Mouse (Mus musculus): ENCODE measurements around the gene Rnf183. TPM values are rescaled to one million over a fixed set of nuclear protein-coding genes. Genes with fewer than 3 reads are reported as not detected.
"Not testable (repeated sequence)": the region's sequence is repeated elsewhere in the genome, so short reads cannot be mapped to it uniquely, and the experiment has no call there.

Rnf183 gene
- total and polyA plus RNA-seq, 3 experiments: 0.15 to 0.25 TPM; not detected in 1

DNA sequence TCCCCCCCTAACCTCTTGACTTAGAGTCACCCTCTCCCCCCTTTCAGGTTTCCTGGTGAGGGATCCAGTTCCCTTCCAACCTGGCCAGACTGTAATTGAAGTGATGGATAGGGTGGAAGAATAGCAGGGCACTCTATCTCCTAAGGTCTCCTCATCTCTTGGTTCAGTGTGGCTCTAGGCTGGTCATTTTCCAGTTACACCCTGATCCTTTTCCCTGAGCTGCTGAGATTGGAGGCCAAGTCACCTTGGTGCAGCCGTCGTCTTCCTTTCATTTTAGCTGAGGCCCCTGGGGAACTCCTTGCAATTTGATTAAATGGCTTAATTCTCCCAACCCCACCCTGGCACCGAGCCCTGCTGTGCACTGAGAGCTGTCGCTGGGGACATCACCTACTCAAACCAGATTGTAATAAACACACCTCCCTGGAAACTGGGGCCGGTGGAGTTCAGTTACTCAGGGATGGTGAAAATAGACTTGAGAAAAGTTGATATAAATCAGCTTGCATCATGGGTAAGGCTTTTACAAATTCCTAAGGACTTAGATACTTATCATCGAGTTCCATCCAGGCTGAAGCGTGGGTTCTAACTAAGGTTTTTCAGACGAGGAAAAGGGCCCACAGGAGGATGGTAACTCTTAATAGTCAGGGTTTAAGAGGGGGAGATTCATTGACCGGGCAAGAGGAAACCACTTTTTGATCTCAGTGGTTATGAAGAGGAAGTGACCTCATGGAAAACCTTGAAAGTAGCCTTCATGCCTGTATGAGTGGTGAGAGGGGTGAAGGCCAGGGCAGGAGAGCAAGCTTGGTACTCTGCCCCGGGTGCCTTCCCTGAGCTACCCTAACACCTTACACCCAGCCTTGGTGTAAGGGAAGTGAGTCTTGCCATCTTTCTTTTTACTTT, 45.9 kb upstream of the Rnf183 start:
- no peaks in the 10 kb centered on the region for H3K27me3 ChIP-seq (ENCODE audit: control insufficient read depth in 1 of 2, insufficient read depth in 2 of 2, low read length in 2 of 2)
- H3K4me1 ChIP-seq (ENCODE audit: control insufficient read depth in 1 of 2, insufficient read depth in 2 of 2, low read length in 2 of 2): peaks cover 1 to 12% of the 10 kb centered on the region in 2 experiments; a peak in 3 of 4 replicates
- no peaks in the 10 kb centered on the region for H3K79me2 ChIP-seq (ENCODE audit: control insufficient read depth, insufficient read depth, low read length, poor library complexity)
- peak; percentile 21 for DNase-seq (ENCODE audit: low read depth, low spot score)
- no peak overlapping the region for H3K9ac ChIP-seq (ENCODE audit: control insufficient read depth, low read depth, low read length, poor library complexity, severe bottlenecking)
- no peak overlapping the region for H3K27ac ChIP-seq (ENCODE audit: control insufficient read depth, low read depth, low read length)
- no peak for TF ChIP-seq MYB (IDR thresholded peaks at IDR 0.05; ENCODE audit: low read depth, low read length)
- no peak for TF ChIP-seq GABPA (IDR thresholded peaks at IDR 0.05; ENCODE audit: low read depth, low read length)
- no peak for TF ChIP-seq NELFE (IDR thresholded peaks at IDR 0.05; ENCODE audit: low read depth, low read length)
- TF ChIP-seq ZMIZ1 (IDR thresholded peaks at IDR 0.05; ENCODE audit: low read depth, low read length): no peak
- no peak for TF ChIP-seq MEF2A (IDR thresholded peaks at IDR 0.05; ENCODE audit: extremely low read depth, insufficient replicate concordance, low read depth, low read length, poor library complexity, severe bottlenecking)
- H3K36me3 ChIP-seq (ENCODE audit: control insufficient read depth in 1 of 2, insufficient read depth in 2 of 2, low read length in 2 of 2): peaks cover 0 to 8% of the 10 kb centered on the region in 2 experiments; a peak in 2 of 4 replicates
- no peak overlapping the region for H3K4me3 ChIP-seq (ENCODE audit: control insufficient read depth in 1 of 2, insufficient read depth in 1 of 2, low read depth in 2 of 2, low read length in 2 of 2)
- no peaks in the 10 kb centered on the region for H3K9me3 ChIP-seq (replicated peaks; ENCODE audit: insufficient read depth, low read length)

GRCm38 (mm10) chr4:62479937-62480708, 45.1 kb upstream of the Rnf183 start, which contains the start of gene Bspry:
Bspry (plus strand) TSS chr4:62480053.
- DNase-seq (ENCODE audit: low read depth, low spot score): no peak
- 0 out of 4 replicates have a peak, but pooled peaks of 1 of the 2 experiments have one; percentile 26 for TF ChIP-seq POLR2A (IDR thresholded peaks at IDR 0.05; ENCODE audit: control insufficient read depth in 1 of 2, insufficient read depth in 1 of 2, low read depth in 1 of 2, low read length in 2 of 2, poor library complexity in 1 of 2)
- TF ChIP-seq USF1 (IDR thresholded peaks at IDR 0.05; ENCODE audit: low read depth, low read length): no peak
- TF ChIP-seq HCFC1 (IDR thresholded peaks at IDR 0.05; ENCODE audit: low read depth, low read length): no peak
- TF ChIP-seq NELFE (IDR thresholded peaks at IDR 0.05; ENCODE audit: low read depth, low read length): no peak
- peaks cover 0 to 5% of the 10 kb centered on the region in 2 experiments; a peak in 2 of 4 replicates for H3K36me3 ChIP-seq (ENCODE audit: control insufficient read depth in 1 of 2, insufficient read depth in 2 of 2, low read length in 2 of 2)
- no peaks in the 10 kb centered on the region for H3K79me2 ChIP-seq (ENCODE audit: control insufficient read depth, insufficient read depth, low read length, poor library complexity)
- no peak within 1 kb of the TSS for H3K4me3 ChIP-seq (ENCODE audit: control insufficient read depth in 1 of 2, insufficient read depth in 1 of 2, low read depth in 2 of 2, low read length in 2 of 2)
- H3K27ac ChIP-seq (ENCODE audit: control insufficient read depth, low read depth, low read length): no peak within 1 kb of the TSS
- no peak within 1 kb of the TSS for H3K9ac ChIP-seq (ENCODE audit: control insufficient read depth, low read depth, low read length, poor library complexity, severe bottlenecking)
- H3K27me3 ChIP-seq (ENCODE audit: control insufficient read depth in 1 of 2, insufficient read depth in 2 of 2, low read length in 2 of 2): no peaks in the 10 kb centered on the region
- no peaks in the 10 kb centered on the region for H3K9me3 ChIP-seq (replicated peaks; ENCODE audit: insufficient read depth, low read length)
- peaks cover 2 to 11% of the 10 kb centered on the region in 2 experiments; a peak in 3 of 4 replicates for H3K4me1 ChIP-seq (ENCODE audit: control insufficient read depth in 1 of 2, insufficient read depth in 2 of 2, low read length in 2 of 2)

DNA sequence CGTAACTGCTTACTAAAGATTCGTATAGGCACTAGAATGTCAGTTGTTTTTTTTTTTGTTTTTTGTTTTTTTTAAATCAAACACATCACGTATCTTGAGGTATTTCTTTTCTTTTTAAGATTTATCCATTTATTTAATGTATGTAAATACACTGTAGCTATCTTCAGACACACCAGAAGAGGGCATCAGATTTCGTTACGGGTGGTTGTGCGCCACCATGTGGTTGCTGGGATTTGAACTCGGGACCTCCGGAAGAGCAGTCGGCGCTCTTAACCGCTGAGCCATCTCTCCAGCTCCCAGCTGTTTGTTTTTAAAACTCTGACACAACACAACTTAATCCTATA, 44.5 kb upstream of the Rnf183 start:
- H3K4me1 ChIP-seq (ENCODE audit: control insufficient read depth in 1 of 2, insufficient read depth in 2 of 2, low read length in 2 of 2); H3K9me3 ChIP-seq (replicated peaks; ENCODE audit: insufficient read depth, low read length); H3K4me3 ChIP-seq (ENCODE audit: control insufficient read depth in 1 of 2, insufficient read depth in 1 of 2, low read depth in 2 of 2, low read length in 2 of 2); H3K79me2 ChIP-seq (ENCODE audit: control insufficient read depth, insufficient read depth, low read length, poor library complexity); H3K9ac ChIP-seq (ENCODE audit: control insufficient read depth, low read depth, low read length, poor library complexity, severe bottlenecking); DNase-seq (ENCODE audit: low read depth, low spot score); H3K27ac ChIP-seq (ENCODE audit: control insufficient read depth, low read depth, low read length); H3K36me3 ChIP-seq (ENCODE audit: control insufficient read depth in 1 of 2, insufficient read depth in 2 of 2, low read length in 2 of 2); H3K27me3 ChIP-seq (ENCODE audit: control insufficient read depth in 1 of 2, insufficient read depth in 2 of 2, low read length in 2 of 2): not testable (repeated sequence)
